Mouse (Mus musculus): ENCODE measurements around the gene Fam83d. TPM values are rescaled to one million over a fixed set of nuclear protein-coding genes. Genes with fewer than 3 reads are reported as not detected.
"Not testable (repeated sequence)": the region's sequence is repeated elsewhere in the genome, so short reads cannot be mapped to it uniquely, and the experiment has no call there.

Fam83d gene
- polyA plus RNA-seq, 2 experiments = 35.0 to 38.5 TPM

- Histone ChIP-seq H3K27me3 (ENCODE audit: control insufficient read depth, insufficient read depth, low read length) (no peaks in the 10 kb centered on the region), H3K27ac (replicated peaks; ENCODE audit: low read depth, low read length) (no peak overlapping the region), H3K9ac (ENCODE audit: low read depth, low read length, severe bottlenecking) (no peak overlapping the region), H3K4me2 (replicated peaks; ENCODE audit: low read depth, low read length, severe bottlenecking) (no peak overlapping the region), H3K36me3 (ENCODE audit: control insufficient read depth, insufficient read depth, low read length) (no peaks in the 10 kb centered on the region), H3K4me1 (ENCODE audit: control insufficient read depth, insufficient read depth, low read length) (no peaks in the 10 kb centered on the region), H3K4me3 (replicated peaks; ENCODE audit: low read length) (no peak overlapping the region), H3K9me3 (ENCODE audit: control insufficient read depth, low read length) (no peaks in the 10 kb centered on the region)
- DNase-seq (ENCODE audit: low spot score) (no peak), ATAC-seq (ENCODE audit: low FRiP score, low read depth) (no peak)
- 85% methylated on average over 9 of the region's 9 CpGs for WGBS
- no peak for TF ChIP-seq POLR2A (IDR thresholded peaks at IDR 0.05; ENCODE audit: borderline replicate concordance, extremely low read depth, insufficient read depth, insufficient read length)
These were observed 35.4 kb upstream of the Fam83d start for GRCm38 (mm10) chr2:158732521-158732920.

- ATAC-seq (ENCODE audit: low FRiP score, low read depth) (no peak), DNase-seq (ENCODE audit: low spot score) (no peak)
- no peak for TF ChIP-seq POLR2A (IDR thresholded peaks at IDR 0.05; ENCODE audit: borderline replicate concordance, extremely low read depth, insufficient read depth, insufficient read length)
- H3K9ac ChIP-seq (ENCODE audit: low read depth, low read length, severe bottlenecking) = no peak overlapping the region
- H3K27me3 ChIP-seq (ENCODE audit: control insufficient read depth, insufficient read depth, low read length) = no peaks in the 10 kb centered on the region
- no peaks in the 10 kb centered on the region for H3K36me3 ChIP-seq (ENCODE audit: control insufficient read depth, insufficient read depth, low read length)
- WGBS = 65% methylated on average over 4 of the region's 4 CpGs
- H3K27ac ChIP-seq (replicated peaks; ENCODE audit: low read depth, low read length) = no peak overlapping the region
- H3K9me3 ChIP-seq (ENCODE audit: control insufficient read depth, low read length) = no peaks in the 10 kb centered on the region
- no peak overlapping the region for H3K4me3 ChIP-seq (replicated peaks; ENCODE audit: low read length)
- no peaks in the 10 kb centered on the region for H3K4me1 ChIP-seq (ENCODE audit: control insufficient read depth, insufficient read depth, low read length)
- no peak overlapping the region for H3K4me2 ChIP-seq (replicated peaks; ENCODE audit: low read depth, low read length, severe bottlenecking)
These were observed 34.8 kb upstream of the Fam83d start for GRCm38 (mm10) chr2:158733136-158733535.

GRCm38 (mm10) chr2:158733914-158734313 lies 34.0 kb upstream of the Fam83d start:
- H3K9me3 ChIP-seq (ENCODE audit: control insufficient read depth, low read length) = no peaks in the 10 kb centered on the region
- no peak overlapping the region for H3K4me2 ChIP-seq (replicated peaks; ENCODE audit: low read depth, low read length, severe bottlenecking)
- 77% methylated on average over 6 of the region's 6 CpGs for WGBS
- H3K27me3 ChIP-seq (ENCODE audit: control insufficient read depth, insufficient read depth, low read length) = no peaks in the 10 kb centered on the region
- DNase-seq (ENCODE audit: low spot score) (no peak), ATAC-seq (ENCODE audit: low FRiP score, low read depth) (no peak)
- H3K4me3 ChIP-seq (replicated peaks; ENCODE audit: low read length) = no peak overlapping the region
- no peak overlapping the region for H3K9ac ChIP-seq (ENCODE audit: low read depth, low read length, severe bottlenecking)
- H3K4me1 ChIP-seq (ENCODE audit: control insufficient read depth, insufficient read depth, low read length) = no peaks in the 10 kb centered on the region
- no peak for TF ChIP-seq POLR2A (IDR thresholded peaks at IDR 0.05; ENCODE audit: borderline replicate concordance, extremely low read depth, insufficient read depth, insufficient read length)
- no peaks in the 10 kb centered on the region for H3K36me3 ChIP-seq (ENCODE audit: control insufficient read depth, insufficient read depth, low read length)
- no peak overlapping the region for H3K27ac ChIP-seq (replicated peaks; ENCODE audit: low read depth, low read length)

GRCm38 (mm10) chr2:158734500-158735152 lies 33.3 kb upstream of the Fam83d start:
- Histone ChIP-seq H3K27me3 (ENCODE audit: control insufficient read depth, insufficient read depth, low read length) (no peaks in the 10 kb centered on the region), H3K9me3 (ENCODE audit: control insufficient read depth, low read length) (no peaks in the 10 kb centered on the region), H3K27ac (replicated peaks; ENCODE audit: low read depth, low read length) (no peak overlapping the region), H3K4me3 (replicated peaks; ENCODE audit: low read length) (no peak overlapping the region), H3K9ac (ENCODE audit: low read depth, low read length, severe bottlenecking) (no peak overlapping the region), H3K4me2 (replicated peaks; ENCODE audit: low read depth, low read length, severe bottlenecking) (no peak overlapping the region), H3K36me3 (ENCODE audit: control insufficient read depth, insufficient read depth, low read length) (no peaks in the 10 kb centered on the region), H3K4me1 (ENCODE audit: control insufficient read depth, insufficient read depth, low read length) (no peaks in the 10 kb centered on the region)
- ATAC-seq (ENCODE audit: low FRiP score, low read depth) = no peak
- 84% methylated on average over 7 of the region's 7 CpGs for WGBS
- no peak for DNase-seq (ENCODE audit: low spot score)
- no peak for TF ChIP-seq POLR2A (IDR thresholded peaks at IDR 0.05; ENCODE audit: borderline replicate concordance, extremely low read depth, insufficient read depth, insufficient read length)

GRCm38 (mm10) chr2:158735340-158735739 lies 32.6 kb upstream of the Fam83d start:
- ATAC-seq (ENCODE audit: low FRiP score, low read depth) = no peak
- H3K4me1 ChIP-seq (ENCODE audit: control insufficient read depth, insufficient read depth, low read length) = no peaks in the 10 kb centered on the region
- 84% methylated on average over 8 of the region's 8 CpGs for WGBS

GRCm38 (mm10) chr2:158736247-158736646 lies 31.6 kb upstream of the Fam83d start:
- not testable (repeated sequence) for DNase-seq (ENCODE audit: low spot score); H3K9ac ChIP-seq (ENCODE audit: low read depth, low read length, severe bottlenecking); H3K27me3 ChIP-seq (ENCODE audit: control insufficient read depth, insufficient read depth, low read length); ATAC-seq (ENCODE audit: low FRiP score, low read depth); H3K27ac ChIP-seq (replicated peaks; ENCODE audit: low read depth, low read length); H3K9me3 ChIP-seq (ENCODE audit: control insufficient read depth, low read length); H3K4me3 ChIP-seq (replicated peaks; ENCODE audit: low read length); H3K4me1 ChIP-seq (ENCODE audit: control insufficient read depth, insufficient read depth, low read length); H3K36me3 ChIP-seq (ENCODE audit: control insufficient read depth, insufficient read depth, low read length); H3K4me2 ChIP-seq (replicated peaks; ENCODE audit: low read depth, low read length, severe bottlenecking)
- WGBS = 85% methylated on average over 4 of the region's 4 CpGs

More at GRCm38 (mm10) chr2:158735340-158735739, 32.6 kb upstream of the Fam83d start:
- Histone ChIP-seq H3K4me3 (replicated peaks; ENCODE audit: low read length) (no peak overlapping the region), H3K9me3 (ENCODE audit: control insufficient read depth, low read length) (no peaks in the 10 kb centered on the region), H3K27ac (replicated peaks; ENCODE audit: low read depth, low read length) (no peak overlapping the region), H3K27me3 (ENCODE audit: control insufficient read depth, insufficient read depth, low read length) (no peaks in the 10 kb centered on the region), H3K36me3 (ENCODE audit: control insufficient read depth, insufficient read depth, low read length) (no peaks in the 10 kb centered on the region), H3K4me2 (replicated peaks; ENCODE audit: low read depth, low read length, severe bottlenecking) (no peak overlapping the region), H3K9ac (ENCODE audit: low read depth, low read length, severe bottlenecking) (no peak overlapping the region)
- no peak for TF ChIP-seq POLR2A (IDR thresholded peaks at IDR 0.05; ENCODE audit: borderline replicate concordance, extremely low read depth, insufficient read depth, insufficient read length)
- DNase-seq (ENCODE audit: low spot score) = no peak
